Mouse (Mus musculus) 416B (cell line): ENCODE results near the gene Olfr1357.
A peak's percentile ranks its signal among the peaks of the same experiment; 100 is the strongest.
"Not testable (repeated sequence)": the region's sequence is repeated elsewhere in the genome, so short reads cannot be mapped to it uniquely, and the experiment has no call there.

ENCODE experiments used
- DNase-seq: peaks from one replicate; pipeline ENCODE4 v3.0.0; 2011; ENCODE audit warnings: low read depth

Olfr1357 gene

GRCm38 (mm10) chr10:78617974-78618373 lies at the start of gene Olfr1357:
Gene Olfr1357, minus strand, starts transcription at chr10:78618074.
- DNase-seq: no peak

GRCm38 (mm10) chr10:78666696-78667095 lies 48.8 kb upstream of the Olfr1357 start:
- not testable (repeated sequence) for DNase-seq

- DNase-seq: no peak
Measured at GRCm38 (mm10) chr10:78664546-78664945, 46.7 kb upstream of the Olfr1357 start.

- no peak for DNase-seq
Measured at GRCm38 (mm10) chr10:78661198-78661597, 43.3 kb upstream of the Olfr1357 start.

- peak; percentile 43 for DNase-seq
Measured at GRCm38 (mm10) chr10:78632311-78632710, 14.4 kb upstream of the Olfr1357 start.

- DNase-seq: no peak
Measured at GRCm38 (mm10) chr10:78630194-78630593, 12.3 kb upstream of the Olfr1357 start.

- not testable (repeated sequence) for DNase-seq
Measured at GRCm38 (mm10) chr10:78623143-78623542, 5.3 kb upstream of the Olfr1357 start.

GRCm38 (mm10) chr10:78607602-78608001 lies 10.3 kb downstream of the Olfr1357 start:
- DNase-seq: no peak

- peak; percentile 54 for DNase-seq
Measured at GRCm38 (mm10) chr10:78605080-78605479, 12.8 kb downstream of the Olfr1357 start.

- DNase-seq: no peak
Measured at GRCm38 (mm10) chr10:78599865-78600264, 18.0 kb downstream of the Olfr1357 start.

- DNase-seq: no peak
Measured at GRCm38 (mm10) chr10:78594566-78594965, 23.3 kb downstream of the Olfr1357 start.

- no peak for DNase-seq
Measured at GRCm38 (mm10) chr10:78594157-78594556, 23.7 kb downstream of the Olfr1357 start.

GRCm38 (mm10) chr10:78593736-78594135 lies 24.1 kb downstream of the Olfr1357 start:
- DNase-seq: no peak

- DNase-seq: no peak
Measured at GRCm38 (mm10) chr10:78592856-78593379, 25.0 kb downstream of the Olfr1357 start.

- DNase-seq: no peak
Measured at GRCm38 (mm10) chr10:78591406-78592328, 26.2 kb downstream of the Olfr1357 start, which contains the start of gene Syde1. Gene Syde1, minus strand, starts transcription at chr10:78591964.

- no peak for DNase-seq
Measured at GRCm38 (mm10) chr10:78590744-78591143, 27.1 kb downstream of the Olfr1357 start.

GRCm38 (mm10) chr10:78589901-78590300 lies 28.0 kb downstream of the Olfr1357 start:
- DNase-seq: no peak

- DNase-seq: no peak
Measured at GRCm38 (mm10) chr10:78589291-78589690, 28.6 kb downstream of the Olfr1357 start.

- no peak for DNase-seq
Measured at GRCm38 (mm10) chr10:78586026-78586425, 31.8 kb downstream of the Olfr1357 start.

- DNase-seq: no peak
Measured at GRCm38 (mm10) chr10:78585606-78586005, 32.3 kb downstream of the Olfr1357 start.

GRCm38 (mm10) chr10:78584996-78585395 lies 32.9 kb downstream of the Olfr1357 start:
- no peak for DNase-seq

- no peak for DNase-seq
Measured at GRCm38 (mm10) chr10:78583939-78584338, 33.9 kb downstream of the Olfr1357 start.

- no peak for DNase-seq
Measured at GRCm38 (mm10) chr10:78583347-78583746, 34.5 kb downstream of the Olfr1357 start.
